Mouse (Mus musculus): ENCODE data around the gene Clasrp. TPM values are rescaled to one million over a fixed set of nuclear protein-coding genes. Genes with fewer than 3 reads are reported as not detected.

Clasrp gene
- polyA plus RNA-seq, 1 experiment from 2014 or later, result 77.4 TPM

- Histone ChIP-seq H3K27ac (no peak overlapping the region), H3K4me3 (replicated peaks) (peak overlapping the region; percentile 40), H3K9me3 (no peaks in the 10 kb centered on the region), H3K4me2 (peak overlapping the region; percentile 75), H3K36me3 (peaks cover 33% of the 10 kb centered on the region), H3K9ac (replicated peaks) (peak overlapping the region; percentile 63), H3K4me1 (replicated peaks) (peaks cover 22% of the 10 kb centered on the region), H3K27me3 (peaks cover 60% of the 10 kb centered on the region)
- WGBS, result 10% methylated on average over 10 of the region's 10 CpGs
- ATAC-seq (ENCODE audit: insufficient number of reproducible peaks, insufficient read depth, low FRiP score, low TSS enrichment, low read depth), result no peak
These were observed 26.3 kb downstream of the Clasrp start for GRCm38 (mm10) chr7:19577877-19578414.

DNA sequence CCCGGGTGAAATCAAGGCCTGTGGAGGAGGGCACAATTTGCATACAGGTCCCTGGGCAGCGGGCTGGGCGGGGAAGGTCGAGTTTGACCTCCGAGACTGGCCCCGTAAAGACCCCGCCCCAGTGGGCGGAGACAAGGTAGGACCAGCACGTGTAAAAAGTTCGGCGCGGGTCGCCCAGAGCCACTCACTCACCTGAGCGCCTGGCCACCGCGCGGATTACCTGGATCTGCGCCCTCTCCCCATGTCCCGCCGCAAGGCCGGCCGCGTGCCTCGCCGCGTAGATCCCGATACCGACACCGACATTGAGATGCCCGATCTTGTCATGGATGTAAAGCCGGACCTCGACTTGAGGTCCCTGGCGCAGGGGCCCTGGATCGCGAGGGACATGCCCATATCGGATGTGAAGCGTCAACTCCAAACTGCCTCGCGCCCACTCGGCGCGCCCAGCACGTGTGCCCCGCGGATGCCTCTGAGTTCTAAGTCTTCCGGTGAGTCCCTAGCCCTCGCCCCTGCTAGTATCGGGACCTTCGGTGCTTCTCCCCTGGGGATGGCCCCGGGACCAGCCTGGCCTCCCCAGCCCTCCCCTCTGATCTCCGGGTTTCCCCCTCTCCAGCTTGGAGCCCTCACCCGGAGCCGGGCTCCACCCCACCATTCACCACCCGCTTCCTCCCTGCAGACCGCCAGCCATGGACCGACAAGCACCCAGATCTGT, 27.0 kb downstream of the Clasrp start, which contains the start of the genes Zfp296 and Gemin7:
TSS of gene Zfp296 (plus strand) at position 147 of the 712 bp plus-strand sequence.
TSS of gene Gemin7 (minus strand) at position 455 of the 712 bp plus-strand sequence.
- Histone ChIP-seq H3K4me1 (replicated peaks) (peaks cover 26% of the 10 kb centered on the region), H3K9me3 (no peaks in the 10 kb centered on the region), H3K4me2 (peak within 1 kb of the TSS; percentile 75), H3K27me3 (peaks cover 60% of the 10 kb centered on the region), H3K27ac (no peak within 1 kb of the TSS), H3K9ac (replicated peaks) (peak within 1 kb of the TSS; percentile 63), H3K36me3 (peaks cover 27% of the 10 kb centered on the region), H3K4me3 (replicated peaks) (peak within 1 kb of the TSS; percentile 40)
- no peak for ATAC-seq (ENCODE audit: insufficient number of reproducible peaks, insufficient read depth, low FRiP score, low TSS enrichment, low read depth)
- WGBS, result under 1% methylated on average over 56 of the region's 56 CpGs

DNA sequence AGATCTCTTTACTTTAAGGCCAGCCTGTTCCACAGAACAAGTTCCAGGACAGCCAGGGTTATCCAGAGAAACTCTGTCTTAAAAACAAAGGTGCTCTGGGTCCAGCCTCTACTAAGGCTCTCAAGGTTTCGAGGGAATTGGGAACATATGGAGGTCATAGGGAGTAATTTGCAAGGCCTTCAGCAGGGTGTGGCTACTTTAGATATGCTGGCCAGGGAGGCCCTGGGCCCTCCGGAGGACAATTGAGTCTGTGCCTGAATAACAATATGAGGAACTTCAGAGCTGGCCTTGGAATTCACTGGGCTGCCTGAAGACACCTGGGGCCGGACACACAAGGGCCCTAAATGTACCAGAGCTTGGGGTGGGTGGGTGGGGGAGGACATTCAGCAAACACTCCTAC, 28.7 kb downstream of the Clasrp start:
- Histone ChIP-seq H3K4me2 (no peak overlapping the region), H3K9ac (replicated peaks) (no peak overlapping the region), H3K4me1 (replicated peaks) (peaks cover 34% of the 10 kb centered on the region), H3K27ac (no peak overlapping the region), H3K9me3 (no peaks in the 10 kb centered on the region), H3K36me3 (peaks cover 14% of the 10 kb centered on the region), H3K4me3 (replicated peaks) (no peak overlapping the region), H3K27me3 (peaks cover 58% of the 10 kb centered on the region)
- no peak for ATAC-seq (ENCODE audit: insufficient number of reproducible peaks, insufficient read depth, low FRiP score, low TSS enrichment, low read depth)
- 73% methylated on average over 3 of the region's 3 CpGs for WGBS

DNA sequence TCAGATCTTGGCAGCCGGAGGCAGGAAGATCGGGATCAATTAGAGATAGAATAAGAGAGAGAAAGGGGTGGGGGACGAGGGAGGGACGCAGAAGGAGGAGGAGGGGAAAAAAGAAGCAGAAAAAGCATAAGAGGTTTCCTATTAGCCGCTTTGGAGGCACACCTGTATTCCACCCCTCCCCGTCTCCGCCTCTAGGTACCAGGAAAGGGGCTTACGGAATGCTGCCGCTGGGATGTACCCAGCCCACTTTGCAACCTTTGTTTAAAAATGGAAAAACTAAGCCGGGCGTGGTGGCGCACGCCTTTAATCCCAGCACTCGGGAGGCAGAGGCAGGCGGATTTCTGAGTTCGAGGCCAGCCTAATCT, 30.5 kb downstream of the Clasrp start:
- Histone ChIP-seq H3K27me3 (peaks cover 41% of the 10 kb centered on the region), H3K4me1 (replicated peaks) (peaks cover 30% of the 10 kb centered on the region), H3K4me2 (peak overlapping the region; percentile 74), H3K4me3 (replicated peaks) (peak overlapping the region; percentile 75), H3K36me3 (peaks cover 22% of the 10 kb centered on the region), H3K27ac (peak overlapping the region; percentile 84; the same call in 1 of the 2 replicates), H3K9ac (replicated peaks) (peak overlapping the region; percentile 88), H3K9me3 (no peaks in the 10 kb centered on the region)
- ATAC-seq (ENCODE audit: insufficient number of reproducible peaks, insufficient read depth, low FRiP score, low TSS enrichment, low read depth), result no peak
- 20% methylated on average over 16 of the region's 16 CpGs for WGBS

DNA sequence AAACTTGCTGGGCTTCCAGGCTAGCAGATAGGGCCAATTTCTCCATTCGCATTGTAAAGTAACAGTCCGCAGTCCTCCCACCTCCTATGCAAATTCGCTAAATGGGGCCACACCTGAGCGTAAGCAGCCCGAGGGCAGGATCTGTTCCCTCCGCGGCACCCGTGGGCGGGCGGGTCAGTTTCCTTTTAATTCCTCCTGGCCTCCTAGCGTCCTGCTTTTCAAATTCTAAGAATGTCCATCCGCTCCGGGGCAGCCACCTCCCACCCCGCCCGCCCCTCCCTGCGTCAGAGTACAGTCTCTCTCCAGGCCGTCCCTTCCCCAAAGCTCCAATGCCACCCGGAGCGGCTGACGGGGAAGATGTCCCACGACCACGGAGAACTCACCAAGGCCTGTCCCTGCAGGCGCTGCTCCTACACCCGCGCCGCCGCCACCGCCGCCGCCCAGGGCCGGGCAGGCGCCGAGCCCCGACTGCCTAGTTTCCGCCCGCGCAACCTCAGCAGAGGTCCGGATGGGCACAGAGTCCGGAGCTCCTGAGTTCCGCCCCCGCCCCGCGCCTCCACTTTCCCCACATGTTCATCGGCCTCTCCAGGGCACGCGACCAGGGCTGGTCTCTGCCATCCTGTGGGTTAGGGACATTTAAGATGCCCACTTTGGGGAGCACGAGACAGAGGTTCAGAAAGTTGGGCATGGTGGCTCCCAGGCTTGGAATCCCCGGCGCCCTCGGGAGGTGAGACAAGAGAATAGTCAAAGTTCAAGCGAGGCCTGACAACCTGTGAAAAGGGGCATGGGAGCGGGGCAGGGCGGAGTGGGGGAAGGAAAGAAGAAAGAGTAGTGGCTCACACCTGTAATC, 31.1 kb downstream of the Clasrp start:
- peaks cover 35% of the 10 kb centered on the region for H3K27me3 ChIP-seq
- H3K9me3 ChIP-seq, result no peaks in the 10 kb centered on the region
- under 1% methylated on average over 53 of the region's 53 CpGs for WGBS

GRCm38 (mm10) chr7:19569647-19570046, 34.6 kb downstream of the Clasrp start:
- Histone ChIP-seq H3K4me1 (replicated peaks) (peaks cover 16% of the 10 kb centered on the region), H3K4me2 (no peak overlapping the region), H3K9ac (replicated peaks) (no peak overlapping the region), H3K27ac (no peak overlapping the region), H3K27me3 (peaks cover 1% of the 10 kb centered on the region; the same call in 1 of the 2 replicates), H3K9me3 (peaks cover 5% of the 10 kb centered on the region; the same call in 1 of the 2 replicates), H3K36me3 (peaks cover 52% of the 10 kb centered on the region), H3K4me3 (replicated peaks) (no peak overlapping the region)
- WGBS, result 77% methylated on average over 3 of the region's 3 CpGs
- ATAC-seq (ENCODE audit: insufficient number of reproducible peaks, insufficient read depth, low FRiP score, low TSS enrichment, low read depth), result no peak

More for the DNA sequence above, 31.1 kb downstream of the Clasrp start:
- H3K27ac ChIP-seq, result peak overlapping the region; percentile 84
- peaks cover 28% of the 10 kb centered on the region for H3K36me3 ChIP-seq
- peak overlapping the region; percentile 75 for H3K4me3 ChIP-seq (replicated peaks)
- H3K4me2 ChIP-seq, result peak overlapping the region; percentile 74
- peaks cover 29% of the 10 kb centered on the region for H3K4me1 ChIP-seq (replicated peaks)
- ATAC-seq (ENCODE audit: insufficient number of reproducible peaks, insufficient read depth, low FRiP score, low TSS enrichment, low read depth), result peak; percentile 50; the same call in 1 of the 2 replicates
- H3K9ac ChIP-seq (replicated peaks), result peak overlapping the region; percentile 88

DNA sequence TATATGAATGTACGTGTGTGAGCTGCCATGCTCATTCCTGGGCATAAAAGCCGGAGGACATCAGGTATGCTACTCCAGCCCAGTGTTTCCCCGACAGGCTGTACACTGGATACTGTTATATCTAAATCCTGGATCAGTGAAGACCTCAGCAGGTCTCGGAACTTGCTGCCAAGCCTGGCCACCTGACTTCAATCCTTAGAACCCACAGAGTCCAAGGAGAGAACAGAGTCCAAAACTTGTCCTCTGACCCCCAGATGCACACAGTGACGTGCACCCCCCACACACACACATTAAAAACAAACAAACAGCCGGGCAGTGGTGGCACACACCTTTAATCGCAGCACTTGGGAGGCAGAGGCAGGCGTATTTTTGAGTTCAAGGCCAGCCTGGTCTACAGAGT, 36.9 kb downstream of the Clasrp start:
- Histone ChIP-seq H3K36me3 (peaks cover 65% of the 10 kb centered on the region), H3K4me2 (no peak overlapping the region), H3K9me3 (peaks cover 9% of the 10 kb centered on the region; the same call in 1 of the 2 replicates), H3K4me3 (replicated peaks) (no peak overlapping the region), H3K9ac (replicated peaks) (no peak overlapping the region), H3K27ac (no peak overlapping the region), H3K4me1 (replicated peaks) (peaks cover 18% of the 10 kb centered on the region), H3K27me3 (no peaks in the 10 kb centered on the region)
- no peak for ATAC-seq (ENCODE audit: insufficient number of reproducible peaks, insufficient read depth, low FRiP score, low TSS enrichment, low read depth)
- 95% methylated on average over 8 of the region's 8 CpGs for WGBS

- peaks cover 9% of the 10 kb centered on the region; the same call in 1 of the 2 replicates for H3K9me3 ChIP-seq
- no peak for ATAC-seq (ENCODE audit: insufficient number of reproducible peaks, insufficient read depth, low FRiP score, low TSS enrichment, low read depth)
- peaks cover 63% of the 10 kb centered on the region for H3K36me3 ChIP-seq
- WGBS, result 100% methylated on average over 2 of the region's 2 CpGs
- no peak overlapping the region for H3K4me2 ChIP-seq
- H3K4me3 ChIP-seq (replicated peaks), result no peak overlapping the region
- no peaks in the 10 kb centered on the region for H3K27me3 ChIP-seq
- H3K27ac ChIP-seq, result no peak overlapping the region
- H3K4me1 ChIP-seq (replicated peaks), result peaks cover 14% of the 10 kb centered on the region
- H3K9ac ChIP-seq (replicated peaks), result no peak overlapping the region
These were observed 38.5 kb downstream of the Clasrp start for GRCm38 (mm10) chr7:19565803-19566202.

DNA sequence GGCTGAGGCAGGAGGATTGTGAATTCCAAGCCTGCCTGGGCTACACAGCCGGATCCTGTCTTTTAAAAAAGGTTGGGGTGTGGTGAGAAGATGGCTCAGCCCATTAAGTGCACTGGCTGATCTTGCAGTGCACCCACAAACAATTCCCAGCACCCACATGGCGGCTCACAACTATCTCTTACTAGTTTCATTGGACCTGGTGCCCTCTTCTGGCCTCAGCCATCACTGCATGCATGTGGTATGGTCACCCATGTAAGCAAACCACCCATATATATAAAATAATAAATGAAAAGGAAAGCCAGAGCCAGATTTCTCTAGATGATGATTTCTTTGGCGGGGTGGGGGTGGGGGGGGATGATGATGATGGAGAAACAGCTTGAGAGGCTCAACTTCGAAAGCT, 39.8 kb downstream of the Clasrp start:
- Histone ChIP-seq H3K9me3 (peaks cover 9% of the 10 kb centered on the region; the same call in 1 of the 2 replicates), H3K4me3 (replicated peaks) (no peak overlapping the region), H3K9ac (replicated peaks) (no peak overlapping the region), H3K36me3 (peaks cover 50% of the 10 kb centered on the region), H3K4me2 (no peak overlapping the region), H3K27ac (no peak overlapping the region), H3K27me3 (no peaks in the 10 kb centered on the region), H3K4me1 (replicated peaks) (peaks cover 27% of the 10 kb centered on the region)
- no peak for ATAC-seq (ENCODE audit: insufficient number of reproducible peaks, insufficient read depth, low FRiP score, low TSS enrichment, low read depth)
- 82% methylated on average over 4 of the region's 4 CpGs for WGBS

GRCm38 (mm10) chr7:19563884-19564283, 40.4 kb downstream of the Clasrp start:
- H3K4me1 ChIP-seq (replicated peaks), result peaks cover 33% of the 10 kb centered on the region
- ATAC-seq (ENCODE audit: insufficient number of reproducible peaks, insufficient read depth, low FRiP score, low TSS enrichment, low read depth), result no peak
- 85% methylated on average over 3 of the region's 3 CpGs for WGBS
- H3K36me3 ChIP-seq, result peaks cover 44% of the 10 kb centered on the region
- no peaks in the 10 kb centered on the region for H3K27me3 ChIP-seq
- no peak overlapping the region for H3K4me2 ChIP-seq
- no peak overlapping the region for H3K4me3 ChIP-seq (replicated peaks)
- no peak overlapping the region for H3K27ac ChIP-seq
- peaks cover 9% of the 10 kb centered on the region; the same call in 1 of the 2 replicates for H3K9me3 ChIP-seq
- H3K9ac ChIP-seq (replicated peaks), result no peak overlapping the region
